Mouse (Mus musculus) heart, adult 18-20 months (tissue): ENCODE measurements around the gene Manbal. TPM values are rescaled to one million over a fixed set of nuclear protein-coding genes. Genes with fewer than 3 reads are reported as not detected.
"Not testable (repeated sequence)": the region's sequence is repeated elsewhere in the genome, so short reads cannot be mapped to it uniquely, and the experiment has no call there.

ENCODE experiments used
- DNase-seq, 2 experiments: peaks; one replicate each; pipeline ENCODE4 v3.0.0; 2021 to 2022; ENCODE audit warnings: mixed read lengths in 1 of 2
- total RNA-seq, 2 experiments: library from RNA; stranded (reverse); gene quantifications; 2 replicates each; pipeline ENCODE4 v1.2.3; 2021

Manbal gene
- total RNA-seq, 2 experiments from 2014 or later: 19.4 to 21.1 TPM

DNA sequence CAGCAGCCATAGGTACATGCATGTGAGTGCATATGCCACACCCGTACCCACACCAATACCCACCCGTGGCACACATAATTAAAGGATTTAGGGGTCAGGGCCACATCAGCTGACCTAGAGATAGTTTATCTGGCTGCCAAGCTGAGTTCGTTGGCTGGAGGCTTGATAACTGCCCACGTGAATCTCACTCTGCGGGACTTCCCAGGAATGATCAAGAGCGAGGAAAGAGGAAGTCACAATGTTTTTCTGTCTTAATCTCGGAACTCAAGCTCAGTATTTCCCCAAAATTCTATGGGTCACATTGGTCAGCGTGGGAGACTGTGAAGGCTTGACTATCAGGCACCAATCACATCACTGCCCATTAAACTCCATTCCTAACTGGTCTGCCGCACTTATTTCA, 632 bp upstream of the Manbal start:
- DNase-seq: peak; percentile 26 to 40

GRCm38 (mm10) chr2:157367991-157368390, 597 bp downstream of the Manbal start:
- DNase-seq: no peak

- DNase-seq: peak in 1 of 2 experiments; percentile 50
Observed at GRCm38 (mm10) chr2:157371696-157372095, 4.3 kb downstream of the Manbal start.

DNA sequence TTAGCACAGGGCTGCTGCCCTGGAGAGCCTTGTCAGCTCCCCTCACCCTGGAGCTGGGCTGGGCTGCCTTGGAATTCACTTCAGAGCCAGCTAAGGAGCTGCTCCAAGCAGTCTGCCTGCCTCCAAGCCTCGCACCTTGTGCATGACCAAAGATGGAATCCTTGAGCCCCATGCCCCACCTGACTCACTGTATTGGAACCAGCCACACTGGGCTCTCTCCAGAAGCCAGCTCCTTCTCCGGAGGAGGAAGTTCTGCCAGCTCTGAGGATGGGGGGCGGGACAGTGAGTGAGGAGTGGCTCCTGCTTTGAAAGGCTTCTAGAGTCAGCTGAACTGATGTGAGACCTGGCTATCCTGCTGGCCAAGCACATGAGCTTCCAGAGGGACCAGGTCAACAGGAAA, 6.3 kb downstream of the Manbal start:
- peak in 1 of 2 experiments; percentile 31 for DNase-seq

DNA sequence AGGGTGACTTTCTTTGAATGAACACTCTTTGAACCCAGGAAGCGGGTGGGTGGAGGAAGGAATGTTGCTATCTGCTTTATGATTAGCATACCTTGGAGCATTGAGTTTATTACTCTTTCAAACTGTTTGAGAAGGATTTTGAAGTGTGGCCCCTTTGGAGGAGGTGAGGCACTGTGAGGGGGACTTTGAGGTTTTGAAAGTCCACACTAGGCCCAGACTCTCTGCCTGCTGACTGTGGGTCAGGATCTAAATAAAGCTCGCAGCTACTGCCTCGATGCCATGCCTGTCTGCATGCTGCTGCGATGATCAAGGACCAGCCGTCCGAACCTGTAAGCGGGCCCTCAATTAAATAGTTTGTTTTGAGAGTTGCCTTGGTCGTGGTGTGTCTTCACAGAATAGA, 7.7 kb downstream of the Manbal start:
- DNase-seq: no peak

DNA sequence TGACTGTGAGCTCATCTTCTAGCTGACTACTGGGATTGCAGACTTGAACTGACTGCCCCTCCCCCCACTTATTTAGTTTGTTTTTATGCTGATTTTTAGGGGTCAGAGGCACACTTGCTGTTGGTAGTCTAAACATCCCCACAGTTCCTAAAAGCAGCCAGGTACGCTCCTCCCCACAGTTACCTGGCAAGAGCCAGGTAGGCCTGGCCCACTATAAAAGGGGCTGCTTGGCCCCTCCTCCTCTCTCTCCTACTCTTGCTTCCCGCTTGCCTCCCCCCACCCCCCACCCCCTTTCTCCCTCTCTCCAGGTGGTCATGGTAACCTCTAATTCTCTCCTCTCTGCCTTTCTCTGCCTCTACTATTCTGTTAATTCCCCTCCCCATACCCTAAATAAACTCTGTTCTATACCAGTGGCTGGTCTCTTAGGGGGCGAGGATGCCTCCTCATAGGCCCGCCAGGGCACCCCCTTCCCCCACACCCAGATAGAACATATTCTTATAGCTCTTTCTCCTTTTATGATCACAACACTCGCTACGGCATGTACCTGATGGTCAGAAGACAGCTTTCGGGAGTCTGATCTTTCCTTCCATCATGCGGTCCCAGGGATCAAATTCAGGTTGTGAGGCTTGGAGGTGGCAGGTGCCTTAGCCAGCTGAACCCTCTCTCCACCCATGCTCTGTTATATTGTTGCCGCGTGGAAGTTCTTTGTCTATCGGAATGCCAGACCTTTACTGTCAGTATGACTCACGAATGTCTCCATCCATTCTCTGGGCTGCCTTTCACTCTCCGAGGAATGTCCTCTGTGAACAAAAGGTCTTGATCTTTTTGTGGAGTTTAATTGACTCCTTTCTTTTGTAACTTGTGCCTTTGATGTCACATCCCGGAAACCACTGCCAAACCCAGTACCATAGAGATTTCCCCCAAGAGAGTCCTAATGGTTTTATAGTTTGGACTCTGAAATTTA, 8.7 kb downstream of the Manbal start:
- DNase-seq: no peak

DNA sequence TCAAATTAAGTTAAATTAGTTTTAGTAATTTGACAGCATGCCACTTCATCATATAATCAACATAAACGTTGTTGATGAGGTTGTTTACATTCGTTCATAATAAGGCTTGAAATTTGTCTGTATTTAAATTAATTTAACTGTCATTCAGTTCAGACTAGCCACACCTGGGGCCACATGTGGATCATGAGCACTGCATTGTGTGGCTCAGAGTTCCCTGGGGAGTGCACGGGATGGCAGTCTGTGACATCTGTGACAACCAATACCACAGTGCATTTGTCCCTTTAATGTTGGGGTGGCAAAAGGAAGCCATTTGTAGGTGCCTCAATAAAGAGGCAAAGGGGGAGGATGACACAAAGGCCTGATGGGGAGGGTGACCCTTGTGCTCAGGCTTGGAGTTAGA, 9.6 kb downstream of the Manbal start:
- DNase-seq: no peak

GRCm38 (mm10) chr2:157384836-157385235, 17.4 kb downstream of the Manbal start:
- no peak for DNase-seq

- DNase-seq: not testable (repeated sequence)
Observed at GRCm38 (mm10) chr2:157388901-157389590, 21.7 kb downstream of the Manbal start.

GRCm38 (mm10) chr2:157389591-157389921, 22.2 kb downstream of the Manbal start:
- DNase-seq: no peak

DNA sequence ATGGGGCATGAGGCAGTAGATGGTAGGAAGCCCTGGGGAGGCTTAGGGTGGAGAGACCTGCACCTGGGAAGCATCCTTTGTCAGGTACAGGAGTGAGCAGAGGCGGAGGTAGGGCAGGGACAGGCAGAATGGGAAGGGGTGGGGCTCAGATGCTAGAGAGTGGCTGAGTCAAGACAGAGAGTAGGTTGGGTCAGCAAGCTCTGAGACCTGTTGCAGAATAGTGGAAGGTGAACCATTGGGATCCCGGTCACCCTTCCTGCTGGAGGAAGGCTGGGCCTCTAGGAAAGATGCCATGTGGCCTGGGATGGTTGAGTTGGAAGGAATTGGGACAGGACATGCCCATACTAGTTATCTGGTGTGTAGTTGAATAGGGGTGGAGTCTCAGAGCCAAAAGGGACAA, 24.9 kb downstream of the Manbal start:
- no peak for DNase-seq

GRCm38 (mm10) chr2:157393549-157393948, 26.2 kb downstream of the Manbal start:
- DNase-seq: no peak

- DNase-seq: no peak
Observed at GRCm38 (mm10) chr2:157394868-157395267, 27.5 kb downstream of the Manbal start.

DNA sequence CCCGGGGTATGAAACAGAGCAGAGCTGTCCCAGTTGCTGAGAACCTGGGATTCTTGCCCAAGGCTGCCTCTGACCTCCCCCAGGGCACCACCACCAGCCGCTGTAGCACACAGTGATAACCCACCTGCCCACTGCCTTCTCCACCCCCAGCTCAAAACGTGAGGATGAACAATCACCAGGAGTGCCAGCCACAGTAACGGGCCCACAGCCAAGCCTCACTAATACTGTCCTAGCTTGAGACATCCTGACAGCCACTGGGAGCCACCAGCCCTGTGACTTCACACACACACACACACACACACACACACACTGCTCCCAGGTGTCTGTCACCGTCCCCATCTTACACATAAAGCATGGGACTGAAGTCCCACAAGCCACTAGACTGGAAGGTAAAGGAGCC, 28.0 kb downstream of the Manbal start:
- no peak for DNase-seq

DNA sequence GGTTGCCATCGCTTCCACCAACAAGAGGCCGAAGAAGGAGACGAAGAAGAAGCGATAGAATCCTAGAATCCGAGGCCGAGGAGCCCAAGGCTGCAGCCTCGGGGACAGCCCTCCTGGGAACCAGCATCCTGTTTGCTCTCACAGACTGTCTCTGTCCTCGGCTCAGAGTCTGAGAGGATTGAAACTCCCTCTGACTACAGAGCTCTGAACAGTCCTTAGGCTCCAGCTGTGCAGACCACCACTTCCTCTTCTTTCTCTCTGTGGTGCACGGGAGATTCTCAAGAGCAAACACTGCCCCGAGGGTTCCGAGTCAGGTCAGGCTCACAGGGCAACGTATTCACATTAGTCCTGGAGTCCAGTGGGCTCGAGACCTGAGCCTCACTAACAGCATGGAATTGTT, 28.6 kb downstream of the Manbal start:
- DNase-seq: peak in 1 of 2 experiments; percentile 31

GRCm38 (mm10) chr2:157397376-157397775, 30.0 kb downstream of the Manbal start:
- DNase-seq: no peak

- no peak for DNase-seq
Observed at GRCm38 (mm10) chr2:157398539-157398938, 31.1 kb downstream of the Manbal start.

DNA sequence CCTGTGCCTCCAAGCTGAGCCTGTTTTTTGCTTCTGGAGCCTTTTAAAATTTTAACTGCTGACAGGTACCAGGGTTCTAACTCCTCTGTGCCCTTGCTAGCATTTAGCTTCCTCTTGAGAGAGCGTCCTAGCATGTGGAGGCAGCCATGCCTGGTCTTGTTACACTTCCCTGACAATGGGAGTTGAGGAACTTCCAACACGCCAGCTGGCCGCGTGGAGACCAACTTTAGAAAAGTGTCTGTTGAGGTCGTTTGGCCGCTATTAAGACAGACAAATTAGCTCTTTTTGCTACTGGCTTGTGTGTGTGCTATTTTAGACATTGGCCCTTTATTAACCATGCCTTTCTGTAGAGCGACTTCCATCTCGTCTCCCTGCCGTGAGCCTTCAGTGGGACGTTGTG, 32.4 kb downstream of the Manbal start:
- DNase-seq: peak; percentile 36 to 37

- DNase-seq: no peak
Observed at GRCm38 (mm10) chr2:157400491-157400890, 33.1 kb downstream of the Manbal start.

- no peak for DNase-seq
Observed at GRCm38 (mm10) chr2:157401261-157401660, 33.9 kb downstream of the Manbal start.

DNA sequence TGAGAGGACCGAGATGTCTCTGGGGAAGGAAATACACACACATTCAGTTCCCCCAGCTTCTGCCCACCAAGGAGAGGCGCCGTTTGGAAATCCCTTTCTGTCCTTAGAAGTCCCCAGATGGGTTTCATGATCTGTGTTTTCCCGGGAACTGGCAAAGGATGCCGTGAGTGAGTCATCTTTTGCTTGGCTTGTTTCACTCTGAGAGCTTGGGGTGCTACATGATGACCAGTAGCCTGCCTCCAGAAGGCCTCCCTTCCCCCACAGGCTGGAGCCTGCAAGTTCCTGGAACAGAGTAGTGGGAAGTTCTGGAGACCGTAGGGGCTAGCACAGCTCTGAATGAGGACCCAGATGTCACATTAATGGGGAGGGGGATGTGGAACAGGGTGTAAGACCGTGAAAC, 40.2 kb downstream of the Manbal start:
- DNase-seq: peak; percentile 78 to 86

DNA sequence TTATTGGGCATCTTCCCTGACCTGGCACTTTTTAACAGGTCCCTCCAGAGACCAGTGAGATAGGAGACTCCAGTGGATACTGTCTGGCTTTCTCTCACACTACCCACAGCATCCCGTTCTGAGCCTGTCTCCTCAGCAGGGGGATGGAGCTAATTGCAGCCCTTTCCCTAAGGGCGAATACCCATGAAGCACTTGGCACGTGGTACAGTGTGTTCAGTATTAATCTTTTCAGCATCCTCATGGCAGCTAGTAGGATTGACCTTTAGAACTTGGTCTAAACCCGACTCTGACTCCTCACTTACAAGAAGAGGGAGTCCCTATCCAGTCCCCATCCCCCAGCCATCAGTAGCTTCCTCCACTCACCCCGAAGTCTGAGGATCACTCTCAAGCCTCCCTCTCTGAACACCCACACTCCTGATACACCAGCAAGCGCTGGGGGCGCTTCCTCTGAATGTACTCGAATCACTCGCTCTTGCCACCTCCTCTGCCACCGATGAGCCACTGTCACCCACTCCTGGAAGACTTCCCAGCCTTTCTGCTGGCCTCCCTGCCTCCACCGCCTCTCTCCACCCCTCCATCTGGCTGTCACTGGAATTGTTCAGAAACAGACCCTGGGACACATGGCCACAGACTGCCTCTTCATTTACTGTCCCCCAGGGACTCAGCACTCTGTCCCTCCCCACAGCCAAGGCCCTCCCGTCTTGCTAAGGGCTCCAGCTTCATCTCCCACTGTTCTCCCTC, 42.6 kb downstream of the Manbal start:
- DNase-seq: no peak
